ENCODE assay signal across 8 mouse cellular contexts in the genomic region with DNA sequence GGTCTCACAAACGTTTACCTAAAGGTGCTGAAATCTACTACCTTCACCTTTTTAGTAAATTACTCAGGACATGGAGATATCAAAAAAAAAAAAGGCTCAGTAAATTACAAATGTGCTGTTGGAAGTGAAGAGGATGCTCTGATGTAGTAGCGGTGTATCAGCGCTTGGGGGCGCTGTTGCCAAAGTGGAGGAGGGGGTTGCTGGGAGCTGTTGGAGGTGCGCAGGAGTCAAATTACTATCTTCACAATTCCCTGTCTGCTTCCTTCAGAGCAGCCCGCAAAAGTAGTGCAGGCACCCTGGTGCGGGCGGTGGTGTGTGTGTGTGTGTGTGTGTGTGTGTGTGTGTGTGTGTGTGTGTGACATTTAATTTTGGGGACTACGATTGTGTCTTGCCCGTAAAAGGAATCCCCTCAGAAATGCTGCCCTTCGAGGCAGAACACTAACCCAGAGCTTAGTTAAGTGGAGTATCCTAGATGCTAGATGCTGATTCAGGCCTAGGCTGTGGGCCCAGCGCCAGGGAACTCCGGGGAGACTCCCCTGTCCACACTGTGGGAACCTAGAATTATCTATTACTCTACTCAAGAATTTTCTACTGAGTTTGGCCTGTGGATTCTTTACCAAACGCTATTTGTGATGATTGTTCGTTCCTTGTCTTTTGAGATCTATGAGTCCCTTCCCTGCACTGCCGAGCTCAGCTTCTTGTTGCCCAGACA. TPM values are rescaled to one million over a fixed set of nuclear protein-coding genes. Genes with fewer than 3 reads are reported as not detected.
DNase-seq lines count a peak whose midpoint lies in the region; ATAC-seq lines count a peak whose summit lies in the region.

No protein-coding gene starts in this region.

- peak overlapping the region; percentile 54 for H3K4me2 ChIP-seq in intestine, embryonic 14.5 days (ENCODE audit: low read length)
- no peak overlapping the region for H3K4me2 ChIP-seq in intestine, embryonic 16.5 days (ENCODE audit: low read depth, low read length)
- peak overlapping the region; percentile 74 for H3K4me2 ChIP-seq in embryonic facial prominence, embryonic 13.5 days
- H3K4me2 ChIP-seq in heart, embryonic 16.5 days (ENCODE audit: low read depth, low read length) = peak overlapping the region; percentile 71

- H3K27ac ChIP-seq in intestine, embryonic 14.5 days (ENCODE audit: low read depth) = no peak overlapping the region
- H3K27ac ChIP-seq in intestine, embryonic 16.5 days (ENCODE audit: low read length) = no peak overlapping the region
- H3K27ac ChIP-seq in embryonic facial prominence, embryonic 13.5 days = no peak overlapping the region
- H3K27ac ChIP-seq in heart, embryonic 16.5 days (ENCODE audit: low read length) = no peak overlapping the region

- no peaks in the 10 kb centered on the region for H3K9me3 ChIP-seq in intestine, embryonic 14.5 days (ENCODE audit: control insufficient read depth, low read length)
- no peaks in the 10 kb centered on the region for H3K9me3 ChIP-seq in intestine, embryonic 16.5 days (ENCODE audit: control insufficient read depth, low read length)
- H3K9me3 ChIP-seq in embryonic facial prominence, embryonic 13.5 days = no peaks in the 10 kb centered on the region
- no peaks in the 10 kb centered on the region for H3K9me3 ChIP-seq in heart, embryonic 16.5 days (replicated peaks; ENCODE audit: control insufficient read depth, low read length)

- ATAC-seq in intestine, embryonic 14.5 days (replicated peaks; ENCODE audit: low FRiP score, low TSS enrichment, low read depth) = no peak
- ATAC-seq in intestine, embryonic 16.5 days = no peak
- no peak for ATAC-seq in embryonic facial prominence, embryonic 13.5 days (ENCODE audit: insufficient number of reproducible peaks, insufficient read depth, low FRiP score, low TSS enrichment, low read depth)
- no peak for ATAC-seq in heart, embryonic 16.5 days (replicated peaks; ENCODE audit: extremely low read depth, insufficient read depth, low FRiP score)
- ATAC-seq in megakaryocyte progenitor cell, adult 5-6 weeks (replicated peaks; ENCODE audit: poor library complexity) = peak; percentile 81

- WGBS in intestine, embryonic 14.5 days = 18% methylated on average over 15 of the region's 16 CpGs
- WGBS in intestine, embryonic 16.5 days = 21% methylated on average over 16 of the region's 16 CpGs
- 21% methylated on average over 16 of the region's 16 CpGs for WGBS in embryonic facial prominence, embryonic 13.5 days
- 16% methylated on average over 16 of the region's 16 CpGs for WGBS in heart, embryonic 16.5 days

- no peak overlapping the region for H3K4me3 ChIP-seq in intestine, embryonic 14.5 days (ENCODE audit: low read depth, low read length)
- H3K4me3 ChIP-seq in intestine, embryonic 16.5 days (ENCODE audit: low read length) = no peak overlapping the region
- peak overlapping the region; percentile 41; the same call in 1 of the 2 replicates for H3K4me3 ChIP-seq in embryonic facial prominence, embryonic 13.5 days
- H3K4me3 ChIP-seq in heart, embryonic 16.5 days (ENCODE audit: low read length) = peak overlapping the region; percentile 55

- H3K36me3 ChIP-seq in intestine, embryonic 14.5 days (ENCODE audit: control insufficient read depth, insufficient read depth, low read length) = no peaks in the 10 kb centered on the region
- no peaks in the 10 kb centered on the region for H3K36me3 ChIP-seq in intestine, embryonic 16.5 days (ENCODE audit: control insufficient read depth, insufficient read depth, low read length)
- no peaks in the 10 kb centered on the region for H3K36me3 ChIP-seq in embryonic facial prominence, embryonic 13.5 days
- H3K36me3 ChIP-seq in heart, embryonic 16.5 days (ENCODE audit: control insufficient read depth, insufficient read depth) = no peaks in the 10 kb centered on the region
- no peaks in the 10 kb centered on the region for H3K36me3 ChIP-seq in splenic B cell, adult 2 months (ENCODE audit: control insufficient read depth, insufficient read depth, low read length, poor library complexity, severe bottlenecking)

- H3K27me3 ChIP-seq in intestine, embryonic 14.5 days (replicated peaks; ENCODE audit: control insufficient read depth, insufficient read depth, low read length) = peaks cover 5% of the 10 kb centered on the region; the same call in 1 of the 2 replicates
- H3K27me3 ChIP-seq in intestine, embryonic 16.5 days (replicated peaks; ENCODE audit: control insufficient read depth, insufficient read depth, low read length) = no peaks in the 10 kb centered on the region; the same call in 1 of the 2 replicates
- peaks cover 8% of the 10 kb centered on the region for H3K27me3 ChIP-seq in embryonic facial prominence, embryonic 13.5 days
- H3K27me3 ChIP-seq in heart, embryonic 16.5 days (ENCODE audit: control insufficient read depth, insufficient read depth, low read length) = no peaks in the 10 kb centered on the region
- H3K27me3 ChIP-seq in splenic B cell, adult 2 months (ENCODE audit: control insufficient read depth, insufficient read depth, low read length, poor library complexity, severe bottlenecking) = no peaks in the 10 kb centered on the region

- H3K4me1 ChIP-seq in intestine, embryonic 14.5 days (replicated peaks; ENCODE audit: control insufficient read depth, insufficient read depth, low read length) = no peaks in the 10 kb centered on the region
- H3K4me1 ChIP-seq in intestine, embryonic 16.5 days (ENCODE audit: control insufficient read depth, insufficient read depth, low read length) = no peaks in the 10 kb centered on the region
- H3K4me1 ChIP-seq in embryonic facial prominence, embryonic 13.5 days = no peaks in the 10 kb centered on the region
- no peaks in the 10 kb centered on the region for H3K4me1 ChIP-seq in heart, embryonic 16.5 days (ENCODE audit: control insufficient read depth, insufficient read depth, low read length)

- peak; percentile 69 for DNase-seq in intestine, embryonic 14.5 days (ENCODE audit: low spot score)
- peak; percentile 69 for DNase-seq in adrenal gland, postnatal 10 days
- DNase-seq in layer of hippocampus, postnatal 25 days (ENCODE audit: extremely low spot score in 1 of 2, low spot score in 1 of 2) = peak; percentile 21 to 61
- peak; percentile 62 for DNase-seq in splenic B cell, adult 2 months (ENCODE audit: low read depth, low spot score)

- H3K9ac ChIP-seq in intestine, embryonic 14.5 days (ENCODE audit: low read length) = no peak overlapping the region
- H3K9ac ChIP-seq in intestine, embryonic 16.5 days (ENCODE audit: low read depth, low read length) = no peak overlapping the region
- no peak overlapping the region for H3K9ac ChIP-seq in embryonic facial prominence, embryonic 13.5 days
- H3K9ac ChIP-seq in heart, embryonic 16.5 days (ENCODE audit: low read length) = no peak overlapping the region

RNA-seq across cellular contexts. Expression of a gene that starts 2.4 kb away (rescaled TPM):
- 29.7 and 34.2 TPM in 2 replicates for polyA plus RNA-seq in intestine, embryonic 14.5 days (2014; fragmentation: Nextera tagmentation; extraction: Ambion mirVana)
- 27.1 and 27.9 TPM in 2 replicates for polyA plus RNA-seq in intestine, embryonic 16.5 days (2015; fragmentation: Nextera tagmentation; extraction: Ambion mirVana)
- total RNA-seq in adrenal gland, postnatal 10 days (2021) = 10 to 100 TPM; 14.1 to 21.1 TPM
- 33.0 and 34.2 TPM in 2 replicates for polyA plus RNA-seq in embryonic facial prominence, embryonic 13.5 days (2015; fragmentation: Nextera tagmentation; extraction: Ambion mirVana)
- polyA plus RNA-seq in heart, embryonic 16.5 days (2015; fragmentation: Nextera tagmentation; extraction: Ambion mirVana) = 29.5 and 30.2 TPM in 2 replicates
- 10 to 100 TPM; 14.8 to 23.4 TPM for total RNA-seq in layer of hippocampus, postnatal 25 days (2021)
- not detected in 2 replicates for total RNA-seq in megakaryocyte progenitor cell, adult 5-6 weeks (2015)
- total RNA-seq in megakaryocyte progenitor cell, adult 5-6 weeks (2017) = 0.07 and 0.21 TPM in 2 replicates

Comparison
In these comparisons a context has a peak if more than half of its experiments do, and no peak if none do; other contexts are left out.
1. H3K4me3 ChIP-seq: peak in embryonic facial prominence, embryonic 13.5 days (single experiment) and heart, embryonic 16.5 days (single experiment); none in intestine, embryonic 14.5 days (single experiment) and intestine, embryonic 16.5 days (single experiment).
2. Peak in every context shown above with its lines, with median percentiles within 50 percentile points of each other: DNase-seq.